Mouse (Mus musculus) hindbrain, embryonic 16.5 days (tissue): ENCODE measurements at regions not wholly inside any gene's neighbourhood (a gene's known extent, or its start where the extent isn't known, plus 50 kb on each side); places are given as distances from the start of the nearest gene placed in this dataset.

Experiments
- ATAC-seq: fragments of 200-750 bp; cut with Nextera tagmentation; 2 replicates; pipeline ENCODE4 v1.8.0; 2017; ENCODE audit warnings: moderate TSS enrichment, moderate library complexity
- H3K27ac ChIP-seq: fragments of 300-500 bp; sonication (generic); 2 replicates; pipeline ENCODE4 v1.5.1; 2014; ENCODE audit warnings: low read depth, mild to moderate bottlenecking, control low read depth, low read length, moderate library complexity
- H3K27me3 ChIP-seq: fragments of 300-500 bp; sonication (generic); replicated peaks from 2 replicates; pipeline ENCODE4 v1.6.1; 2014; ENCODE audit warnings: low read length; ENCODE audit not compliant: control insufficient read depth, insufficient read depth
- H3K36me3 ChIP-seq: fragments of 300-500 bp; sonication (generic); 2 replicates; pipeline ENCODE4 v1.6.1; 2014; ENCODE audit warnings: mild to moderate bottlenecking, low read length, moderate library complexity, mixed read lengths; ENCODE audit not compliant: control insufficient read depth, insufficient read depth
- H3K4me1 ChIP-seq: fragments of 300-500 bp; sonication (generic); 2 replicates; pipeline ENCODE4 v1.6.1; 2014; ENCODE audit warnings: low read depth, low read length; ENCODE audit not compliant: control insufficient read depth, insufficient read depth
- H3K4me2 ChIP-seq: fragments of 300-500 bp; sonication (generic); 2 replicates; pipeline ENCODE4 v1.6.1; 2014; ENCODE audit warnings: mild to moderate bottlenecking, low read length, control low read depth, moderate library complexity
- H3K4me3 ChIP-seq: fragments of 300-500 bp; sonication (generic); 2 replicates; pipeline ENCODE4 v1.5.1; 2014; ENCODE audit warnings: mild to moderate bottlenecking, low read length, control low read depth, moderate library complexity
- H3K9ac ChIP-seq: fragments of 300-500 bp; sonication (generic); 2 replicates; pipeline ENCODE4 v1.6.1; 2014; ENCODE audit warnings: low read depth, mild to moderate bottlenecking, control low read depth, low read length, moderate library complexity
- H3K9me3 ChIP-seq: fragments of 300-500 bp; sonication (generic); 2 replicates; pipeline ENCODE4 v1.6.1; 2014; ENCODE audit warnings: mild to moderate bottlenecking, low read length, moderate library complexity; ENCODE audit not compliant: control insufficient read depth
- WGBS: fragments of 180-500 bp; shearing (Covaris S2); extraction: QIAGEN DNeasy Blood & Tissue Kit; methylation state at CpG from one replicate; pipeline ENCODE4 v1.1.7; 2014; 5-methylcytosine and 5-hydroxymethylcytosine counted together

DNA sequence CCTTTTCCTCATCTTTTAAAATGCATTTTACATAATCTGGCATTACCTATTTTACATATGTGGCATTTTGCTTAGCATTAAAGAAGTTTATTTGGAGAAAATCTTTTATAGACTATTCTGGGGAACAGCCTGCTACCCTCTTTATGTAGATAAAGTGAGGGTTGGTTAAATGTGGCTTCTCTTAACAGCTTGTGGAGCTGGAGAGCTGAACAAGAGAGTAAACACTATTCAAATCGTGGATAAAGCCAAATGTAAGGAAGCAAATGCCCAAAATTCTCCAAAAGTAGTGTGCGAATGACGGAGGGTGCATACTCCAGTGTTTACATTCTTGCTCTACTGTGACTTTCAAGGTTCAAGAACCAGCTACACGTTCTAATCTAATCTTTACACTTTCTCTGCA, 833.9 kb upstream of the Tenm2 start:
- no peaks in the 10 kb centered on the region for H3K36me3 ChIP-seq
- no peaks in the 10 kb centered on the region for H3K9me3 ChIP-seq
- no peak for ATAC-seq
- no peak overlapping the region for H3K9ac ChIP-seq
- no peak overlapping the region for H3K27ac ChIP-seq
- H3K4me2 ChIP-seq, result no peak overlapping the region
- 71% methylated on average over 4 of the region's 4 CpGs for WGBS
- no peak overlapping the region for H3K4me3 ChIP-seq
- H3K27me3 ChIP-seq, result no peaks in the 10 kb centered on the region
- H3K4me1 ChIP-seq, result no peaks in the 10 kb centered on the region

DNA sequence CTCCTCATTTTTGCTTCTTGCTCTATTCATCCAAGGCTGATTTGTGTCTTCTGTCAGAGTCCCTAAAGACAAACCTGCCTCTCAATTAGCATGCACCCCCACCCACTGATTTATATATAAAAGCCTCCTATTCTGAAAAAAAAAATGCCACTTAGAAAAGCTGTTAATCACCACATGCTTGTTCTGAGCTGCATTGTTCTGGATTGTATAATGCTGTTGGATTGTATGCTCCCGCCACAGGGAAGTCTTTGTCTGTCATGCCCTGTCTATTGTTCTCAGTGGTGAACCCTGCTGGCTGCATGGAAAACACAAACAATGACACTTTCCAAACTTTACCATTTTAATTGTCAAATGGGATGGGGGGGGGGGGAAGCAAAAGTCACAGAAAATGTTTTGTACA, 831.9 kb upstream of the Tenm2 start:
- Histone ChIP-seq H3K27me3 (no peaks in the 10 kb centered on the region), H3K4me1 (no peaks in the 10 kb centered on the region), H3K9ac (no peak overlapping the region), H3K27ac (no peak overlapping the region), H3K36me3 (no peaks in the 10 kb centered on the region), H3K4me2 (no peak overlapping the region), H3K9me3 (no peaks in the 10 kb centered on the region), H3K4me3 (no peak overlapping the region)
- ATAC-seq, result no peak
- WGBS, result 7% methylated on average over 1 of the region's 1 CpGs

GRCm38 (mm10) chr11:38066091-38066490, 830.3 kb upstream of the Tenm2 start:
- H3K4me3 ChIP-seq, result no peak overlapping the region
- H3K9ac ChIP-seq, result no peak overlapping the region
- no peaks in the 10 kb centered on the region for H3K36me3 ChIP-seq
- no peaks in the 10 kb centered on the region for H3K27me3 ChIP-seq
- H3K4me2 ChIP-seq, result no peak overlapping the region
- H3K4me1 ChIP-seq, result no peaks in the 10 kb centered on the region
- H3K27ac ChIP-seq, result no peak overlapping the region
- no peaks in the 10 kb centered on the region for H3K9me3 ChIP-seq
- 79% methylated on average over 5 of the region's 5 CpGs for WGBS
- ATAC-seq, result no peak

DNA sequence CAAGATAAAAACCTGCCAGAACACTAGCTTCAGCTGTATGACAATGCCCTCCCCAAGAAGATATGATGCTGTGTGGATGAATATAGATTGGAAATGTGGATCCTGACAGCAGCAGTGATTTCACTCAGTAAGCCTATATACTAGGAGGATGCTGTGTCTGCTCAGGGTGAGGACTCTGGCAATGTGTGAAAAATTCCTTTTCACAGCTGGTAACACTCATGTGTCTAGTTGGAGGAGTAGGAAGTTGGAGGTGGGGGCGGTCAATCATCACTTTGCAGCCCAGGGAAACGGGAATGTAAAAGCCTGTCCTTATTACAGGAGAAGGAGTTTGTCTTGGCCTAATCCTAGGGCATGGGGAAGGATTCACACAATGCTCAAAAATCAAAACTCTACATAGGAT, 824.3 kb upstream of the Tenm2 start:
- 96% methylated on average over 2 of the region's 2 CpGs for WGBS
- no peaks in the 10 kb centered on the region for H3K36me3 ChIP-seq
- H3K4me2 ChIP-seq, result no peak overlapping the region
- no peaks in the 10 kb centered on the region for H3K27me3 ChIP-seq
- no peak overlapping the region for H3K27ac ChIP-seq
- no peak for ATAC-seq
- no peaks in the 10 kb centered on the region for H3K9me3 ChIP-seq
- H3K4me3 ChIP-seq, result no peak overlapping the region
- no peak overlapping the region for H3K9ac ChIP-seq
- no peaks in the 10 kb centered on the region for H3K4me1 ChIP-seq

GRCm38 (mm10) chr11:38058896-38059295, 823.1 kb upstream of the Tenm2 start:
- 95% methylated on average over 2 of the region's 2 CpGs for WGBS
- Histone ChIP-seq H3K9ac (no peak overlapping the region), H3K4me3 (no peak overlapping the region), H3K36me3 (no peaks in the 10 kb centered on the region), H3K27me3 (no peaks in the 10 kb centered on the region), H3K9me3 (no peaks in the 10 kb centered on the region), H3K4me2 (no peak overlapping the region), H3K27ac (no peak overlapping the region), H3K4me1 (no peaks in the 10 kb centered on the region)
- no peak for ATAC-seq

DNA sequence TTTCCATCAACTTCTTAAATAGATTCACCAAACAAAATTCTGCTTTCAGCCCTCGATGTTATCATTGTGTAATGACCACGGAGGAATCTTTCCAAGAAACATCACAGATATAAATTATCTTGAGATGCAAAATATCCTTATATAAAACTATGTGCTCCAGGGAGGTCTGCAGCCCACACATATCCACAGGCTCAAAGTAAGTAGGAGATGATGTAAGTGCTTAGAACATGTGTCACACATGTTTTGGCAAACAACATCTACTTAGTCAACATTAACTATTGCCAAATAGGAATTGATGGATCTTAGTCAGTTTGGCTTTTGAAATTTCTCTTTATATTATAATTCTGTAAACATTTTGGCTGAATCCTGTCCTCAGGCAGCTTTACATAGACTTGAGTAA, 800.8 kb upstream of the Tenm2 start:
- Histone ChIP-seq H3K4me3 (no peak overlapping the region), H3K27ac (no peak overlapping the region), H3K27me3 (no peaks in the 10 kb centered on the region), H3K4me1 (no peaks in the 10 kb centered on the region), H3K36me3 (no peaks in the 10 kb centered on the region), H3K9me3 (no peaks in the 10 kb centered on the region), H3K9ac (no peak overlapping the region), H3K4me2 (no peak overlapping the region)
- ATAC-seq, result no peak
- 91% methylated on average over 2 of the region's 2 CpGs for WGBS

DNA sequence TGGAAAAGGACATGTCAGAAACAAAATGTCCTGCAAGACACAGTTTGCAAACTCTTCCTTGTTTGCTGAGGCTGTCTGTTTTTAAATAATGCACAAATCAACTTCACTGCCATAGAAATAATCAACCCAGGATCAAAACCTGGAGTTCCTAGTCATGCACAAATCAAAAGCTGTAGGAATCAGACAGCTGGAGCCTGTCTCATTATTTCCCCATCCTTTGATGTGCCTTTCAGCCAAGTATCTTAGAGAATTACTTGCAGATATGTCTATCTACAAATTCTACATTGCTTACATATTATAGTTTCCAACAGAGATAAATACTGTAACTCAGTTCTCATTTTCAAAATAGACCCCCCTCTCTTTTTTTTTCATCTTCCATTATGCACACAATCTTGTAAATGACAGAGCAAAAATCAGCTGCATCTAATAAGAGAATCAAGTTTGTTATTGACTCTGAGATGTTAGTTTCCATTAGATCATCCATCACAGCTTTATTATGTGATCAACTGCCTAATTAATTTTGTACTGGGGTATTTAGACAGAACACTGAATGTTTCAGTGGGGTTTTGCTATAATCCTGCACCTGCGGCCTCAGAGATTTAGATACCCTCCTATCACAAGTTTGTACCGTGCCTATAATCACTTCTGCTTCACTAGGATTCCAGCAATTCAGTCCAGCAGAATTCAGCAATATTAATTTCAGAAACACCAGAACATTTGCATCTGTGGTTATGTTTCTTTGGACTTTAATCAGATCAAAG, 798.9 kb upstream of the Tenm2 start:
- Histone ChIP-seq H3K36me3 (no peaks in the 10 kb centered on the region), H3K4me2 (no peak overlapping the region), H3K9me3 (no peaks in the 10 kb centered on the region), H3K4me3 (no peak overlapping the region), H3K27me3 (no peaks in the 10 kb centered on the region), H3K4me1 (no peaks in the 10 kb centered on the region), H3K9ac (no peak overlapping the region), H3K27ac (no peak overlapping the region)
- 58% methylated on average over 2 of the region's 2 CpGs for WGBS
- ATAC-seq, result no peak

GRCm38 (mm10) chr11:38021704-38022103, 785.9 kb upstream of the Tenm2 start:
- Histone ChIP-seq H3K9ac (no peak overlapping the region), H3K36me3 (no peaks in the 10 kb centered on the region), H3K27me3 (no peaks in the 10 kb centered on the region), H3K9me3 (no peaks in the 10 kb centered on the region), H3K4me1 (no peaks in the 10 kb centered on the region), H3K27ac (no peak overlapping the region), H3K4me3 (no peak overlapping the region), H3K4me2 (no peak overlapping the region)
- peak; percentile 58; the same call in 1 of the 2 replicates for ATAC-seq

GRCm38 (mm10) chr11:37978131-37978530, 742.4 kb upstream of the Tenm2 start:
- H3K4me1 ChIP-seq, result no peaks in the 10 kb centered on the region
- 91% methylated on average over 2 of the region's 2 CpGs for WGBS
- H3K4me2 ChIP-seq, result no peak overlapping the region
- H3K27ac ChIP-seq, result no peak overlapping the region
- ATAC-seq, result no peak
- no peak overlapping the region for H3K4me3 ChIP-seq
- no peaks in the 10 kb centered on the region for H3K9me3 ChIP-seq
- no peak overlapping the region for H3K9ac ChIP-seq
- no peaks in the 10 kb centered on the region for H3K27me3 ChIP-seq
- H3K36me3 ChIP-seq, result no peaks in the 10 kb centered on the region
